Mouse (Mus musculus): Measurements from ENCODE around the gene Tlr9.

DNA sequence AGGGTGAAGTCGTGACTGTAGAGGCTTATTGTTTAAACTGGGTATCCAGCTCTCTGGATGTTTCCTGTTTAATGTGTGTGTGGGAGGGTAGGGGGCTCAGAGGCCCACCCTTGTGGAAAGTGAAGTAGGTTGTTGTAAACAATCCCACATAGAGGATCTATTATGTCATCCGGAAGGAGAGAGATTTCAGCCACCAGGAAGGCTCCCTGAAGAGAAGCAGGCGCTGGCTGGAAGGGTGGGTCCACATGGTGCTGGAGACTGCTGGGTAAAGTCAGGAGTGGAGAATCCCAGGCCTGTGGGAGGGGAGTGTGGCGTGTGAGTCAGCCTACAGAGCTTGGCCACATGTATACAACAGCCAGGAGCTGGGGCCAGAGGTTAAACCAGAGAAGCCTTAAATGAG, 27.8 kb downstream of the Tlr9 start:
- no peak for TF ChIP-seq GATA1 (IDR thresholded peaks at IDR 0.05; ENCODE audit: borderline replicate concordance, low read length)
- no peak for TF ChIP-seq FLI1 (IDR thresholded peaks at IDR 0.05; ENCODE audit: low read length)

Measured in megakaryocyte, embryonic 14.5 days (primary cell).